Mouse (Mus musculus) large intestine, adult 2 months (tissue): ENCODE data around the gene Gm20503. TPM values are rescaled to one million over a fixed set of nuclear protein-coding genes. Genes with fewer than 3 reads are reported as not detected.

Experiments
- DNase-seq: peaks from one replicate; pipeline ENCODE4 v3.0.0-alpha.2; 2012; ENCODE audit warnings: low read depth, low spot score
- WGBS: fragments of 180-500 bp; shearing (Covaris S2); methylation state at CpG from one replicate; pipeline ENCODE4 v1.1.7; 2018; 5-methylcytosine and 5-hydroxymethylcytosine counted together
- polyA plus RNA-seq: library from polyadenylated mRNA; depleted of rRNA; stranded (reverse); fragments of >200 nt; gene quantifications from 2 replicates; pipeline ENCODE4 v1.2.3, GENCODE M21; 2012; rRNA removed

The Gm20503 gene
- polyA plus RNA-seq = not detected in 2 replicates

- peak; percentile 59 for DNase-seq
- under 1% methylated on average over 86 of the region's 89 CpGs for WGBS
These were observed at the start of gene Gm20503 for GRCm38 (mm10) chr4:59002948-59003805. Gene Gm20503 (plus strand): TSS chr4:59003210.

GRCm38 (mm10) chr4:58961719-58962118 is 41.3 kb upstream of the Gm20503 start:
- DNase-seq = no peak
- 90% methylated on average over 15 of the region's 15 CpGs for WGBS

GRCm38 (mm10) chr4:58963271-58963670 is 39.7 kb upstream of the Gm20503 start:
- WGBS = 99% methylated on average over 4 of the region's 4 CpGs
- DNase-seq = no peak

GRCm38 (mm10) chr4:58965136-58965535 is 37.9 kb upstream of the Gm20503 start:
- 45% methylated on average over 1 of the region's 1 CpGs for WGBS
- DNase-seq = no peak

- 80% methylated on average over 4 of the region's 4 CpGs for WGBS
- no peak for DNase-seq
These were observed 32.3 kb upstream of the Gm20503 start for GRCm38 (mm10) chr4:58970678-58971077.

GRCm38 (mm10) chr4:58975711-58976110 is 27.3 kb upstream of the Gm20503 start:
- 92% methylated on average over 5 of the region's 5 CpGs for WGBS

GRCm38 (mm10) chr4:58981421-58981820 is 21.6 kb upstream of the Gm20503 start:
- WGBS = 89% methylated on average over 6 of the region's 6 CpGs
- DNase-seq = no peak

More at GRCm38 (mm10) chr4:58975711-58976110, 27.3 kb upstream of the Gm20503 start:
- no peak for DNase-seq

- WGBS = 93% methylated on average over 8 of the region's 8 CpGs
- no peak for DNase-seq
These were observed 20.2 kb upstream of the Gm20503 start for GRCm38 (mm10) chr4:58982806-58983205.

GRCm38 (mm10) chr4:58985157-58985648 is 17.8 kb upstream of the Gm20503 start:
- DNase-seq = peak; percentile 44
- WGBS = 7% methylated on average over 7 of the region's 7 CpGs

GRCm38 (mm10) chr4:58986540-58987190 is 16.3 kb upstream of the Gm20503 start, which contains the start of gene Ptgr1:
Gene Ptgr1 (minus strand): TSS chr4:58987119.
- peak; percentile 59 for DNase-seq
- WGBS = 2% methylated on average over 28 of the region's 28 CpGs

GRCm38 (mm10) chr4:58989303-58989898 is 13.6 kb upstream of the Gm20503 start:
- WGBS = 78% methylated on average over 7 of the region's 7 CpGs
- no peak for DNase-seq

GRCm38 (mm10) chr4:58990609-58991434 is 12.2 kb upstream of the Gm20503 start:
- 83% methylated on average over 17 of the region's 17 CpGs for WGBS
- DNase-seq = no peak

- WGBS = 42% methylated on average over 5 of the region's 5 CpGs
- DNase-seq = no peak
These were observed 10.8 kb upstream of the Gm20503 start for GRCm38 (mm10) chr4:58992195-58992594.

- DNase-seq = no peak
- WGBS = 43% methylated on average over 4 of the region's 4 CpGs
These were observed 8.2 kb upstream of the Gm20503 start, which contains the start of gene Dnajc25 for GRCm38 (mm10) chr4:58994762-58995161. Gene Dnajc25 (plus strand): TSS chr4:58995062.

GRCm38 (mm10) chr4:58995251-58995693 is 7.7 kb upstream of the Gm20503 start:
- no peak for DNase-seq

GRCm38 (mm10) chr4:58997081-58997480 is 5.9 kb upstream of the Gm20503 start:
- no peak for DNase-seq
- 70% methylated on average over 5 of the region's 5 CpGs for WGBS

More at GRCm38 (mm10) chr4:58995251-58995693, 7.7 kb upstream of the Gm20503 start:
- 51% methylated on average over 8 of the region's 8 CpGs for WGBS

- WGBS = 51% methylated on average over 1 of the region's 1 CpGs
- no peak for DNase-seq
These were observed 4.3 kb upstream of the Gm20503 start for GRCm38 (mm10) chr4:58998688-58999087.

GRCm38 (mm10) chr4:58999686-59000085 is 3.3 kb upstream of the Gm20503 start:
- 0% methylated on average over 2 of the region's 2 CpGs for WGBS
- no peak for DNase-seq

- WGBS = 3% methylated on average over 2 of the region's 2 CpGs
- DNase-seq = no peak
These were observed 2.4 kb upstream of the Gm20503 start for GRCm38 (mm10) chr4:59000614-59001013.
